Mouse (Mus musculus) midbrain, embryonic 12.5 days (tissue): ENCODE data around the gene Vps37b. TPM values are rescaled to one million over a fixed set of nuclear protein-coding genes. Genes with fewer than 3 reads are reported as not detected.

Source experiments
- ATAC-seq: fragments of 200-750 bp; cut with Nextera tagmentation; 2 replicates; pipeline ENCODE4 v1.8.0; 2017; ENCODE audit warnings: low read depth, moderate TSS enrichment, moderate library complexity; ENCODE audit not compliant: low FRiP score
- H3K27ac ChIP-seq: fragments of 300-500 bp; sonication (generic); replicated peaks from 2 replicates; pipeline ENCODE4 v1.5.1; 2016; ENCODE audit warnings: mild to moderate bottlenecking
- H3K27me3 ChIP-seq: fragments of 300-500 bp; sonication (generic); 2 replicates; pipeline ENCODE4 v1.6.1; 2016; ENCODE audit warnings: mild to moderate bottlenecking
- H3K36me3 ChIP-seq: fragments of 300-500 bp; sonication (generic); 2 replicates; pipeline ENCODE4 v1.6.1; 2016
- H3K4me1 ChIP-seq: fragments of 300-500 bp; sonication (generic); 2 replicates; pipeline ENCODE4 v1.6.1; 2016
- H3K4me2 ChIP-seq: fragments of 300-500 bp; sonication (generic); replicated peaks from 2 replicates; pipeline ENCODE4 v1.6.1; 2016; ENCODE audit warnings: mild to moderate bottlenecking, moderate library complexity
- H3K4me3 ChIP-seq: fragments of 300-500 bp; sonication (generic); 2 replicates; pipeline ENCODE4 v1.5.1; 2016; ENCODE audit warnings: mild to moderate bottlenecking
- H3K9ac ChIP-seq: fragments of 300-500 bp; sonication (generic); replicated peaks from 2 replicates; pipeline ENCODE4 v1.6.1; 2016; ENCODE audit warnings: mild to moderate bottlenecking, moderate library complexity
- H3K9me3 ChIP-seq: fragments of 300-500 bp; sonication (generic); 2 replicates; pipeline ENCODE4 v1.6.1; 2016; ENCODE audit warnings: mild to moderate bottlenecking
- whole genome bisulfite sequencing: fragments of 180-500 bp; shearing (Covaris S2); methylation state at CpG from one replicate; pipeline ENCODE4 v1.1.7; 2016; 5-methylcytosine and 5-hydroxymethylcytosine counted together
- polyA plus RNA-seq: library from polyadenylated mRNA; unstranded; fragments of >200 nt; fragmentation: Nextera tagmentation; extraction: Ambion mirVana; gene quantifications from 2 replicates; pipeline ENCODE4 v1.2.1, GENCODE M21; 2016

Vps37b gene
- polyA plus RNA-seq, 1 experiment from 2014 or later, result 68.0 TPM

GRCm38 (mm10) chr5:124043212-124043978 is 11.3 kb upstream of the Vps37b start:
- no peak overlapping the region for H3K9ac ChIP-seq
- H3K36me3 ChIP-seq, result no peaks in the 10 kb centered on the region
- peak; percentile 92 for ATAC-seq
- H3K4me1 ChIP-seq, result peaks cover 15% of the 10 kb centered on the region
- H3K4me3 ChIP-seq, result no peak overlapping the region
- H3K27me3 ChIP-seq, result peaks cover 27% of the 10 kb centered on the region
- peak overlapping the region; percentile 7; the same call in 1 of the 2 replicates for H3K4me2 ChIP-seq
- H3K9me3 ChIP-seq, result no peaks in the 10 kb centered on the region
- 16% methylated on average over 10 of the region's 10 CpGs for WGBS
- H3K27ac ChIP-seq, result peak overlapping the region; percentile 89

GRCm38 (mm10) chr5:124041097-124041496 is 9.0 kb upstream of the Vps37b start:
- H3K36me3 ChIP-seq, result no peaks in the 10 kb centered on the region
- H3K27ac ChIP-seq, result no peak overlapping the region
- peaks cover 8% of the 10 kb centered on the region for H3K27me3 ChIP-seq
- no peak overlapping the region for H3K4me3 ChIP-seq
- H3K9ac ChIP-seq, result no peak overlapping the region
- no peak overlapping the region for H3K4me2 ChIP-seq
- H3K4me1 ChIP-seq, result peaks cover 26% of the 10 kb centered on the region
- 79% methylated on average over 9 of the region's 9 CpGs for WGBS
- no peak for ATAC-seq
- H3K9me3 ChIP-seq, result no peaks in the 10 kb centered on the region

GRCm38 (mm10) chr5:124039602-124040001 is 7.5 kb upstream of the Vps37b start:
- Histone ChIP-seq H3K9me3 (no peaks in the 10 kb centered on the region), H3K36me3 (no peaks in the 10 kb centered on the region), H3K9ac (no peak overlapping the region), H3K4me3 (no peak overlapping the region), H3K4me2 (no peak overlapping the region), H3K27ac (no peak overlapping the region), H3K4me1 (peaks cover 26% of the 10 kb centered on the region), H3K27me3 (peaks cover 12% of the 10 kb centered on the region)
- 88% methylated on average over 6 of the region's 6 CpGs for WGBS
- no peak for ATAC-seq

- H3K27ac ChIP-seq, result peak overlapping the region; percentile 26
- H3K4me2 ChIP-seq, result no peak overlapping the region
- peaks cover 11% of the 10 kb centered on the region for H3K4me1 ChIP-seq
- WGBS, result 27% methylated on average over 5 of the region's 5 CpGs
- ATAC-seq, result peak; percentile 48
- no peak overlapping the region for H3K4me3 ChIP-seq
- H3K9ac ChIP-seq, result no peak overlapping the region
- H3K36me3 ChIP-seq, result no peaks in the 10 kb centered on the region
- peaks cover 13% of the 10 kb centered on the region for H3K27me3 ChIP-seq
- H3K9me3 ChIP-seq, result no peaks in the 10 kb centered on the region
Measured at GRCm38 (mm10) chr5:124036836-124037235, 4.8 kb upstream of the Vps37b start.

- H3K4me3 ChIP-seq, result no peak overlapping the region
- WGBS, result 38% methylated on average over 6 of the region's 6 CpGs
- ATAC-seq, result no peak
- H3K4me2 ChIP-seq, result no peak overlapping the region; the same call in 1 of the 2 replicates
- H3K4me1 ChIP-seq, result peaks cover 11% of the 10 kb centered on the region
- no peaks in the 10 kb centered on the region for H3K36me3 ChIP-seq
- H3K27me3 ChIP-seq, result peaks cover 11% of the 10 kb centered on the region
- no peaks in the 10 kb centered on the region for H3K9me3 ChIP-seq
- H3K9ac ChIP-seq, result no peak overlapping the region
- H3K27ac ChIP-seq, result peak overlapping the region; percentile 26
Measured at GRCm38 (mm10) chr5:124036341-124036740, 4.3 kb upstream of the Vps37b start.

- no peak overlapping the region for H3K9ac ChIP-seq
- 79% methylated on average over 8 of the region's 8 CpGs for WGBS
- ATAC-seq, result no peak
- no peak overlapping the region for H3K27ac ChIP-seq
- H3K9me3 ChIP-seq, result no peaks in the 10 kb centered on the region
- H3K36me3 ChIP-seq, result no peaks in the 10 kb centered on the region
- H3K27me3 ChIP-seq, result peaks cover 9% of the 10 kb centered on the region; the same call in 1 of the 2 replicates
- peaks cover 11% of the 10 kb centered on the region for H3K4me1 ChIP-seq
- H3K4me2 ChIP-seq, result no peak overlapping the region
- no peak overlapping the region for H3K4me3 ChIP-seq
Measured at GRCm38 (mm10) chr5:124035806-124036205, 3.7 kb upstream of the Vps37b start.

GRCm38 (mm10) chr5:124035406-124035805 is 3.3 kb upstream of the Vps37b start:
- ATAC-seq, result no peak
- Histone ChIP-seq H3K27ac (no peak overlapping the region), H3K9me3 (no peaks in the 10 kb centered on the region), H3K9ac (no peak overlapping the region), H3K27me3 (peaks cover 9% of the 10 kb centered on the region; the same call in 1 of the 2 replicates), H3K4me3 (no peak overlapping the region), H3K36me3 (no peaks in the 10 kb centered on the region), H3K4me2 (no peak overlapping the region), H3K4me1 (peaks cover 14% of the 10 kb centered on the region)
- WGBS, result 93% methylated on average over 9 of the region's 9 CpGs

GRCm38 (mm10) chr5:124034471-124034870 is 2.4 kb upstream of the Vps37b start:
- ATAC-seq, result no peak
- no peaks in the 10 kb centered on the region for H3K9me3 ChIP-seq
- 85% methylated on average over 11 of the region's 11 CpGs for WGBS
- H3K4me1 ChIP-seq, result peaks cover 23% of the 10 kb centered on the region
- H3K36me3 ChIP-seq, result no peaks in the 10 kb centered on the region
- H3K27me3 ChIP-seq, result 0 out of 2 replicates have a peak, but pooled peaks cover 6% of the 10 kb centered on the region
- no peak overlapping the region for H3K4me3 ChIP-seq
- no peak overlapping the region for H3K9ac ChIP-seq
- H3K27ac ChIP-seq, result no peak overlapping the region
- H3K4me2 ChIP-seq, result no peak overlapping the region

- Histone ChIP-seq H3K27me3 (0 out of 2 replicates have a peak, but pooled peaks cover 6% of the 10 kb centered on the region), H3K9me3 (no peaks in the 10 kb centered on the region), H3K27ac (peak overlapping the region; percentile 89), H3K4me3 (peak overlapping the region; percentile 95), H3K4me1 (peaks cover 44% of the 10 kb centered on the region), H3K4me2 (peak overlapping the region; percentile 77), H3K36me3 (no peaks in the 10 kb centered on the region), H3K9ac (peak overlapping the region; percentile 98)
- 0% methylated on average over 26 of the region's 26 CpGs for WGBS
- ATAC-seq, result peak; percentile 55; the same call in 1 of the 2 replicates
Measured at GRCm38 (mm10) chr5:124031068-124031955, 758 bp downstream of the Vps37b start.

- 0 out of 2 replicates have a peak, but pooled peaks cover 6% of the 10 kb centered on the region for H3K27me3 ChIP-seq
- 28% methylated on average over 12 of the region's 12 CpGs for WGBS
- H3K4me3 ChIP-seq, result peak overlapping the region; percentile 95
- H3K36me3 ChIP-seq, result no peaks in the 10 kb centered on the region
- H3K9ac ChIP-seq, result peak overlapping the region; percentile 98
- H3K9me3 ChIP-seq, result no peaks in the 10 kb centered on the region
- peak overlapping the region; percentile 89 for H3K27ac ChIP-seq
- no peak for ATAC-seq
- peaks cover 50% of the 10 kb centered on the region for H3K4me1 ChIP-seq
- H3K4me2 ChIP-seq, result peak overlapping the region; percentile 77
Measured at GRCm38 (mm10) chr5:124030386-124031067, 1.5 kb downstream of the Vps37b start.

- H3K9me3 ChIP-seq, result no peaks in the 10 kb centered on the region
- H3K36me3 ChIP-seq, result no peaks in the 10 kb centered on the region
- peak overlapping the region; percentile 98 for H3K9ac ChIP-seq
- 90% methylated on average over 19 of the region's 19 CpGs for WGBS
- H3K4me1 ChIP-seq, result peaks cover 61% of the 10 kb centered on the region
- no peaks in the 10 kb centered on the region for H3K27me3 ChIP-seq
- peak overlapping the region; percentile 77 for H3K4me2 ChIP-seq
- H3K27ac ChIP-seq, result no peak overlapping the region
- ATAC-seq, result no peak
- peak overlapping the region; percentile 95; the same call in 1 of the 2 replicates for H3K4me3 ChIP-seq
Measured at GRCm38 (mm10) chr5:124029220-124030035, 2.6 kb downstream of the Vps37b start.
